14 mouse cellular contexts compared by ENCODE assay signal in the genomic region with DNA sequence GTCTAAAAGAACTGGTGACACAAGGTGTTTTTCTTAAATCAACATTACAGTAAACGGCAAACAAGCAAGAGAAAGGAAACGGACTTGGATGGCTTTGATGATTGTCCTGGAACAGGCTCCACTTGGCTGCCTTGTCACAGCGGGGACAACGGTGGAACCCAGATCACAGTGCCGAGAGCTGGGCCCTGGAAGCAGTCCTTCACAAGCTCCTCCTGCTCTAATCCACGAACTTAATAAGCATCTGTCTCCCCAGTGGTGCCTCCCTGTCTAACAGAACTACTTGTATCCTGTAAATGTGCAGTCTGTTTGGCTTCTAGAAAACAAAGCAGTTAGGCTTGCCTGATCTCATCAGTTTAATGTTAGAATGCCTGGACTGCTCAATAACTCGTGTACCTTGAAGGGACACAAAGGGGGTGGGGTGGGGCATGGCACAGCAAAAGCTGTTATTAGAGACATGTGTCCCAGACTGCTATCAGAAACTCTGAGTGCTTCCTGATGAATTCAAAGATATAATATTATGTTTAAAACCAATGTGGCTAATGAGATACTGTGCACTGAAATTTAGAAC.
DNase-seq lines count a peak whose midpoint lies in the region; ATAC-seq lines count a peak whose summit lies in the region.
"Had no signal": no experiment of that assay in that cellular context is flagged by ENCODE, and none has a peak within 500 bp of the region (broad histone marks: within the 10 kb centered on the region; RNA-seq: fewer than 3 reads in every experiment).

No protein-coding gene starts in this region.

- H3K9me3 ChIP-seq in kidney, embryonic 14.5 days (ENCODE audit: control insufficient read depth, low read length) = no peaks in the 10 kb centered on the region
- H3K9me3 ChIP-seq in embryonic facial prominence, embryonic 13.5 days = no peaks in the 10 kb centered on the region
- H3K9me3 ChIP-seq: midbrain, embryonic 13.5 days had no signal

- 44% methylated on average over 7 of the region's 7 CpGs for WGBS in kidney, embryonic 14.5 days
- 25% methylated on average over 7 of the region's 7 CpGs for WGBS in embryonic facial prominence, embryonic 13.5 days

- no peak overlapping the region for H3K9ac ChIP-seq in kidney, embryonic 14.5 days (ENCODE audit: low read depth, low read length)
- H3K9ac ChIP-seq in embryonic facial prominence, embryonic 13.5 days = peak overlapping the region; percentile 37; the same call in 1 of the 2 replicates
- H3K9ac ChIP-seq: liver, postnatal 0 days; midbrain, embryonic 13.5 days had no signal

- 0 out of 2 replicates have a peak, but pooled peaks have one; percentile 24 for ATAC-seq in kidney, embryonic 14.5 days (ENCODE audit: low FRiP score, low TSS enrichment)
- no peak for ATAC-seq in embryonic facial prominence, embryonic 13.5 days (ENCODE audit: insufficient number of reproducible peaks, insufficient read depth, low FRiP score, low TSS enrichment, low read depth)
- ATAC-seq: liver, postnatal 0 days; midbrain, embryonic 13.5 days had no signal

- no peaks in the 10 kb centered on the region for H3K36me3 ChIP-seq in kidney, embryonic 14.5 days (ENCODE audit: control insufficient read depth, insufficient read depth, low read length)
- no peaks in the 10 kb centered on the region for H3K36me3 ChIP-seq in embryonic facial prominence, embryonic 13.5 days
- H3K36me3 ChIP-seq: midbrain, embryonic 13.5 days had no signal

- no peak overlapping the region for H3K4me3 ChIP-seq in kidney, embryonic 14.5 days (ENCODE audit: low read length)
- H3K4me3 ChIP-seq in embryonic facial prominence, embryonic 13.5 days = no peak overlapping the region
- H3K4me3 ChIP-seq: midbrain, embryonic 13.5 days had no signal

- H3K4me2 ChIP-seq in kidney, embryonic 14.5 days (replicated peaks; ENCODE audit: low read depth, low read length) = no peak overlapping the region
- H3K4me2 ChIP-seq in embryonic facial prominence, embryonic 13.5 days = no peak overlapping the region
- H3K4me2 ChIP-seq: midbrain, embryonic 13.5 days had no signal

- no peaks in the 10 kb centered on the region for H3K27me3 ChIP-seq in kidney, embryonic 14.5 days (ENCODE audit: control insufficient read depth, insufficient read depth, low read length)
- no peaks in the 10 kb centered on the region for H3K27me3 ChIP-seq in embryonic facial prominence, embryonic 13.5 days
- H3K27me3 ChIP-seq: midbrain, embryonic 13.5 days had no signal

- DNase-seq in cerebellum, adult 8-10 months = peak; percentile 8
- no peak for DNase-seq in cerebellum, adult 9-11 months
- no peak for DNase-seq in kidney, postnatal 10 days
- peak; percentile 56 for DNase-seq in retina, postnatal 1 day
- no peak for DNase-seq in right cerebral cortex, postnatal 4 days
- no peak for DNase-seq in thymus, postnatal 0 days (ENCODE audit: low spot score)
- DNase-seq: kidney, adult 8-10 months; layer of hippocampus, postnatal 36 days; liver, postnatal 0 days; lung, postnatal 4 days; right cerebral cortex, postnatal 14 days had no signal

- no peak overlapping the region for H3K27ac ChIP-seq in kidney, embryonic 14.5 days (ENCODE audit: low read depth, low read length)
- H3K27ac ChIP-seq in embryonic facial prominence, embryonic 13.5 days = peak overlapping the region; percentile 53
- H3K27ac ChIP-seq: midbrain, embryonic 13.5 days had no signal

- no peaks in the 10 kb centered on the region for H3K4me1 ChIP-seq in kidney, embryonic 14.5 days (ENCODE audit: control insufficient read depth, insufficient read depth, low read length)
- peaks cover 16% of the 10 kb centered on the region for H3K4me1 ChIP-seq in embryonic facial prominence, embryonic 13.5 days
- H3K4me1 ChIP-seq: midbrain, embryonic 13.5 days had no signal

Comparison
In these comparisons a context has a peak if more than half of its experiments do, and no peak if none do; other contexts are left out.
1. DNase-seq: peak in cerebellum, adult 8-10 months (single experiment) and retina, postnatal 1 day (single experiment); none in cerebellum, adult 9-11 months (single experiment), kidney, postnatal 10 days (single experiment), right cerebral cortex, postnatal 4 days (single experiment) and thymus, postnatal 0 days (single experiment).